In genomic region chr10:117496064-117497011, GRCm38 (mm10) we compare ENCODE assay signal across 17 mouse cellular contexts.
DNase-seq lines count a peak whose midpoint lies in the region; ATAC-seq and TF ChIP-seq lines count a peak whose summit lies in the region.
"Had no signal": no experiment of that assay in that cellular context is flagged by ENCODE, and none has a peak within 500 bp of the region (broad histone marks: within the 10 kb centered on the region; RNA-seq: fewer than 3 reads in every experiment).

No protein-coding gene starts in this region.

- no peak overlapping the region for H3K4me3 ChIP-seq in hindbrain, embryonic 13.5 days
- no peak overlapping the region for H3K4me3 ChIP-seq in hindbrain, embryonic 16.5 days (ENCODE audit: low read length)
- H3K4me3 ChIP-seq in forebrain, postnatal 0 days (ENCODE audit: low read depth, low read length): no peak overlapping the region
- no peak overlapping the region for H3K4me3 ChIP-seq in stomach, postnatal 0 days (ENCODE audit: low read depth, low read length)
- H3K4me3 ChIP-seq: gastrocnemius, adult 2 months; heart, adult 2 months; left cerebral cortex, adult 2 months; limb, embryonic 12.5 days had no signal

- DNase-seq in 3T3-L1 (ENCODE audit: low read depth, low spot score): peak; percentile 93
- DNase-seq in brain, adult 2 months (ENCODE audit: low read depth, low spot score): peak; percentile 30
- no peak for DNase-seq in forebrain, postnatal 0 days
- DNase-seq in stomach, postnatal 0 days (ENCODE audit: low spot score): no peak
- no peak for DNase-seq in spleen, postnatal 14 days (ENCODE audit: low spot score in 2 of 2)
- DNase-seq: adrenal gland, adult 8-10 months; cerebellum, adult 9-10 months; gastrocnemius, adult 2 months; heart, adult 2 months had no signal

- no peaks in the 10 kb centered on the region for H3K4me1 ChIP-seq in hindbrain, embryonic 13.5 days (replicated peaks)
- no peaks in the 10 kb centered on the region; the same call in 1 of the 2 replicates for H3K4me1 ChIP-seq in hindbrain, embryonic 16.5 days (ENCODE audit: control insufficient read depth, insufficient read depth, low read depth, low read length)
- no peaks in the 10 kb centered on the region for H3K4me1 ChIP-seq in forebrain, postnatal 0 days (ENCODE audit: insufficient read depth)
- H3K4me1 ChIP-seq in stomach, postnatal 0 days (replicated peaks; ENCODE audit: control insufficient read depth, insufficient read depth): no peaks in the 10 kb centered on the region

- TF ChIP-seq CTCF in forebrain, postnatal 0 days (IDR thresholded peaks at IDR 0.05; ENCODE audit: low read depth): no peak
- no peak for TF ChIP-seq CTCF in stomach, postnatal 0 days (IDR thresholded peaks at IDR 0.05; ENCODE audit: low read depth)

- H3K27ac ChIP-seq in hindbrain, embryonic 13.5 days: no peak overlapping the region
- H3K27ac ChIP-seq in hindbrain, embryonic 16.5 days (ENCODE audit: low read depth, low read length): no peak overlapping the region
- no peak overlapping the region for H3K27ac ChIP-seq in forebrain, postnatal 0 days (ENCODE audit: low read depth, low read length)
- H3K27ac ChIP-seq in stomach, postnatal 0 days (replicated peaks): no peak overlapping the region
- H3K27ac ChIP-seq: gastrocnemius, adult 2 months; heart, adult 2 months; left cerebral cortex, adult 2 months; limb, embryonic 12.5 days; liver, embryonic 14.5 days had no signal

- no peak overlapping the region for H3K9ac ChIP-seq in hindbrain, embryonic 13.5 days
- H3K9ac ChIP-seq in hindbrain, embryonic 16.5 days (ENCODE audit: low read depth, low read length): no peak overlapping the region
- no peak overlapping the region for H3K9ac ChIP-seq in forebrain, postnatal 0 days
- H3K9ac ChIP-seq in stomach, postnatal 0 days (ENCODE audit: low read length): no peak overlapping the region
- H3K9ac ChIP-seq: limb, embryonic 12.5 days; liver, embryonic 14.5 days had no signal

- no peaks in the 10 kb centered on the region for H3K9me3 ChIP-seq in hindbrain, embryonic 13.5 days
- H3K9me3 ChIP-seq in hindbrain, embryonic 16.5 days (ENCODE audit: control insufficient read depth, low read length): no peaks in the 10 kb centered on the region
- H3K9me3 ChIP-seq in forebrain, postnatal 0 days (ENCODE audit: low read length): no peaks in the 10 kb centered on the region
- H3K9me3 ChIP-seq in stomach, postnatal 0 days (ENCODE audit: control insufficient read depth, low read length): no peaks in the 10 kb centered on the region
- H3K9me3 ChIP-seq: G1E; limb, embryonic 12.5 days had no signal

- no peaks in the 10 kb centered on the region for H3K27me3 ChIP-seq in hindbrain, embryonic 13.5 days
- no peaks in the 10 kb centered on the region for H3K27me3 ChIP-seq in hindbrain, embryonic 16.5 days (replicated peaks; ENCODE audit: control insufficient read depth, insufficient read depth, low read length)
- H3K27me3 ChIP-seq in forebrain, postnatal 0 days (ENCODE audit: insufficient read depth, low read length): no peaks in the 10 kb centered on the region
- H3K27me3 ChIP-seq in stomach, postnatal 0 days (ENCODE audit: control insufficient read depth, insufficient read depth, low read length): no peaks in the 10 kb centered on the region
- H3K27me3 ChIP-seq: limb, embryonic 12.5 days had no signal

- no peaks in the 10 kb centered on the region for H3K36me3 ChIP-seq in hindbrain, embryonic 13.5 days
- no peaks in the 10 kb centered on the region for H3K36me3 ChIP-seq in hindbrain, embryonic 16.5 days (ENCODE audit: control insufficient read depth, insufficient read depth, low read length)
- H3K36me3 ChIP-seq in forebrain, postnatal 0 days (ENCODE audit: insufficient read depth): no peaks in the 10 kb centered on the region
- no peaks in the 10 kb centered on the region for H3K36me3 ChIP-seq in stomach, postnatal 0 days (ENCODE audit: control insufficient read depth, insufficient read depth, low read length)
- H3K36me3 ChIP-seq: G1E; limb, embryonic 12.5 days had no signal

- 63% methylated on average over 21 of the region's 21 CpGs for WGBS in hindbrain, embryonic 13.5 days
- 55% methylated on average over 21 of the region's 21 CpGs for WGBS in hindbrain, embryonic 16.5 days
- WGBS in forebrain, postnatal 0 days: 51% methylated on average over 21 of the region's 21 CpGs
- 80% methylated on average over 21 of the region's 21 CpGs for WGBS in stomach, postnatal 0 days

- TF ChIP-seq EP300 in stomach, postnatal 0 days (optimal IDR thresholded peaks at IDR 0.05): no peak

- H3K4me2 ChIP-seq in hindbrain, embryonic 13.5 days: no peak overlapping the region
- H3K4me2 ChIP-seq in hindbrain, embryonic 16.5 days (ENCODE audit: low read length): no peak overlapping the region
- no peak overlapping the region for H3K4me2 ChIP-seq in forebrain, postnatal 0 days (ENCODE audit: low read depth)
- H3K4me2 ChIP-seq in stomach, postnatal 0 days (replicated peaks; ENCODE audit: low read depth): no peak overlapping the region
- H3K4me2 ChIP-seq: limb, embryonic 12.5 days had no signal

- peak; percentile 65; the same call in 1 of the 2 replicates for ATAC-seq in hindbrain, embryonic 13.5 days (ENCODE audit: low FRiP score)
- ATAC-seq in hindbrain, embryonic 16.5 days: no peak; the same call in 1 of the 2 replicates
- ATAC-seq in forebrain, postnatal 0 days: peak; percentile 54; the same call in 1 of the 2 replicates
- ATAC-seq in stomach, postnatal 0 days (ENCODE audit: low FRiP score, low TSS enrichment): no peak
- ATAC-seq: inflammation-experienced regulatory T-cells, adult 6 months; lung, postnatal 0 days had no signal

Comparison
In these comparisons a context has a peak if more than half of its experiments do, and no peak if none do; other contexts are left out.
1. ATAC-seq: peak in hindbrain, embryonic 13.5 days (single experiment) and forebrain, postnatal 0 days (single experiment); none in hindbrain, embryonic 16.5 days (single experiment) and stomach, postnatal 0 days (single experiment).
2. DNase-seq: peak in 3T3-L1 (single experiment) and brain, adult 2 months (single experiment); none in forebrain, postnatal 0 days (single experiment), stomach, postnatal 0 days (single experiment) and spleen, postnatal 14 days (0 of 2).